Mouse (Mus musculus): Measurements from ENCODE around the gene Polk.

- TF ChIP-seq CTCF (IDR thresholded peaks at IDR 0.05; ENCODE audit: control insufficient read depth, insufficient read depth, low read length) (no peak), POLR2A (IDR thresholded peaks at IDR 0.05; ENCODE audit: borderline replicate concordance, control insufficient read depth, low read depth, low read length) (no peak)
Observed at GRCm38 (mm10) chr13:96586540-96586939, 44.2 kb upstream of the Polk start.

Data from bone marrow, adult 2 months (tissue).